Mouse (Mus musculus) stomach, embryonic 14.5 days (tissue): ENCODE results near the gene Dysf. TPM values are rescaled to one million over a fixed set of nuclear protein-coding genes. Genes with fewer than 3 reads are reported as not detected.
"Not testable (repeated sequence)": the region's sequence is repeated elsewhere in the genome, so short reads cannot be mapped to it uniquely, and the experiment has no call there.

ENCODE experiments used
- ATAC-seq: fragments of 200-750 bp; cut with Nextera tagmentation; 2 replicates; pipeline ENCODE4 v1.8.0; 2017; ENCODE audit warnings: low read depth, moderate TSS enrichment; ENCODE audit not compliant: insufficient number of reproducible peaks, insufficient read depth, low FRiP score
- H3K27ac ChIP-seq: fragments of 300-500 bp; sonication (generic); 2 replicates; pipeline ENCODE4 v1.5.1; 2014; ENCODE audit warnings: mild to moderate bottlenecking, low read length, moderate library complexity, mixed read lengths
- H3K27me3 ChIP-seq: fragments of 300-500 bp; sonication (generic); 2 replicates; pipeline ENCODE4 v1.6.1; 2014; ENCODE audit warnings: low read length, control low read depth, mixed read lengths; ENCODE audit not compliant: control insufficient read depth, insufficient read depth
- H3K36me3 ChIP-seq: fragments of 300-500 bp; sonication (generic); 2 replicates; pipeline ENCODE4 v1.6.1; 2014; ENCODE audit warnings: mild to moderate bottlenecking, control low read depth, low read length, moderate library complexity, mixed read lengths; ENCODE audit not compliant: control insufficient read depth, insufficient read depth
- H3K4me1 ChIP-seq: fragments of 300-500 bp; sonication (generic); 2 replicates; pipeline ENCODE4 v1.6.1; 2014; ENCODE audit warnings: low read length, control low read depth, mixed read lengths; ENCODE audit not compliant: control insufficient read depth, insufficient read depth
- H3K4me2 ChIP-seq: fragments of 300-500 bp; sonication (generic); replicated peaks from 2 replicates; pipeline ENCODE4 v1.6.1; 2014; ENCODE audit warnings: low read depth, low read length, control low read depth
- H3K4me3 ChIP-seq: fragments of 300-500 bp; sonication (generic); 2 replicates; pipeline ENCODE4 v1.5.1; 2014; ENCODE audit warnings: low read depth, low read length, control low read depth
- H3K9ac ChIP-seq: fragments of 300-500 bp; sonication (generic); replicated peaks from 2 replicates; pipeline ENCODE4 v1.6.1; 2014; ENCODE audit warnings: low read depth, mild to moderate bottlenecking, control low read depth, low read length, moderate library complexity, mixed read lengths
- H3K9me3 ChIP-seq: fragments of 300-500 bp; sonication (generic); 2 replicates; pipeline ENCODE4 v1.6.1; 2016; ENCODE audit warnings: low read depth, low read length, control low read depth; ENCODE audit not compliant: control insufficient read depth
- WGBS: fragments of 180-500 bp; shearing (Covaris S2); extraction: QIAGEN DNeasy Blood & Tissue Kit; methylation state at CpG from one replicate; pipeline ENCODE4 v1.1.7; 2014; 5-methylcytosine and 5-hydroxymethylcytosine counted together
- polyA plus RNA-seq: library from polyadenylated mRNA; unstranded; fragments of >200 nt; fragmentation: Nextera tagmentation; extraction: Ambion mirVana; gene quantifications from 2 replicates; pipeline ENCODE4 v1.2.1, GENCODE M21; 2014

Dysf gene
- polyA plus RNA-seq, 1 experiment from 2014 or later: 12.4 TPM

GRCm38 (mm10) chr6:84014961-84015683 lies 6.7 kb downstream of the Dysf start:
- H3K36me3 ChIP-seq, H3K9me3 ChIP-seq, H3K27me3 ChIP-seq, H3K9ac ChIP-seq, H3K4me3 ChIP-seq, H3K4me2 ChIP-seq: not testable (repeated sequence)
- 38% methylated on average over 4 of the region's 4 CpGs for WGBS
- Histone ChIP-seq H3K4me1 (peaks cover 12% of the 10 kb centered on the region), H3K27ac (peak overlapping the region; percentile 39; the same call in 1 of the 2 replicates)
- peak; percentile 35; the same call in 1 of the 2 replicates for ATAC-seq

- Histone ChIP-seq H3K9ac (no peak overlapping the region), H3K27ac (no peak overlapping the region), H3K4me1 (peaks cover 3% of the 10 kb centered on the region; the same call in 1 of the 2 replicates), H3K27me3 (no peaks in the 10 kb centered on the region), H3K4me3 (no peak overlapping the region), H3K36me3 (no peaks in the 10 kb centered on the region), H3K4me2 (no peak overlapping the region), H3K9me3 (no peaks in the 10 kb centered on the region)
- no peak for ATAC-seq
- 87% methylated on average over 7 of the region's 7 CpGs for WGBS
Observed at GRCm38 (mm10) chr6:84016851-84017250, 8.5 kb downstream of the Dysf start.

- no peaks in the 10 kb centered on the region for H3K9me3 ChIP-seq
- no peak for ATAC-seq
- 59% methylated on average over 3 of the region's 3 CpGs for WGBS
- H3K4me3 ChIP-seq: no peak overlapping the region
- H3K27ac ChIP-seq: no peak overlapping the region
- H3K36me3 ChIP-seq: no peaks in the 10 kb centered on the region
- H3K4me2 ChIP-seq: no peak overlapping the region
- peaks cover 3% of the 10 kb centered on the region; the same call in 1 of the 2 replicates for H3K4me1 ChIP-seq
- H3K27me3 ChIP-seq: no peaks in the 10 kb centered on the region
- no peak overlapping the region for H3K9ac ChIP-seq
Observed at GRCm38 (mm10) chr6:84017392-84017791, 9.0 kb downstream of the Dysf start.

- WGBS: 5% methylated on average over 28 of the region's 28 CpGs
- Histone ChIP-seq H3K9ac (peak overlapping the region; percentile 30), H3K4me2 (peak overlapping the region; percentile 66), H3K36me3 (no peaks in the 10 kb centered on the region), H3K27me3 (no peaks in the 10 kb centered on the region), H3K4me1 (no peaks in the 10 kb centered on the region; the same call in 1 of the 2 replicates), H3K9me3 (no peaks in the 10 kb centered on the region), H3K27ac (no peak overlapping the region), H3K4me3 (peak overlapping the region; percentile 34)
- peak; percentile 81 for ATAC-seq
Observed at GRCm38 (mm10) chr6:84018906-84019550, 10.6 kb downstream of the Dysf start.

GRCm38 (mm10) chr6:84020002-84020401 lies 11.6 kb downstream of the Dysf start:
- WGBS: 77% methylated on average over 4 of the region's 4 CpGs
- Histone ChIP-seq H3K27ac (no peak overlapping the region), H3K9me3 (no peaks in the 10 kb centered on the region), H3K4me2 (peak overlapping the region; percentile 66; the same call in 1 of the 2 replicates), H3K27me3 (no peaks in the 10 kb centered on the region), H3K9ac (no peak overlapping the region), H3K4me1 (no peaks in the 10 kb centered on the region; the same call in 1 of the 2 replicates), H3K36me3 (no peaks in the 10 kb centered on the region), H3K4me3 (peak overlapping the region; percentile 34; the same call in 1 of the 2 replicates)
- ATAC-seq: no peak

- WGBS: 70% methylated on average over 3 of the region's 3 CpGs
- H3K9ac ChIP-seq: no peak overlapping the region
- H3K4me1 ChIP-seq: no peaks in the 10 kb centered on the region; the same call in 1 of the 2 replicates
Observed at GRCm38 (mm10) chr6:84021990-84022389, 13.6 kb downstream of the Dysf start.

GRCm38 (mm10) chr6:84025636-84026035 lies 17.2 kb downstream of the Dysf start:
- no peak overlapping the region for H3K4me3 ChIP-seq
- ATAC-seq: no peak
- WGBS: 83% methylated on average over 3 of the region's 3 CpGs
- H3K9me3 ChIP-seq: no peaks in the 10 kb centered on the region
- H3K9ac ChIP-seq: no peak overlapping the region
- H3K4me1 ChIP-seq: no peaks in the 10 kb centered on the region
- no peaks in the 10 kb centered on the region for H3K36me3 ChIP-seq
- H3K4me2 ChIP-seq: no peak overlapping the region
- H3K27me3 ChIP-seq: no peaks in the 10 kb centered on the region
- H3K27ac ChIP-seq: no peak overlapping the region

More at GRCm38 (mm10) chr6:84021990-84022389, 13.6 kb downstream of the Dysf start:
- Histone ChIP-seq H3K9me3 (no peaks in the 10 kb centered on the region), H3K4me3 (no peak overlapping the region), H3K27ac (no peak overlapping the region), H3K27me3 (no peaks in the 10 kb centered on the region), H3K36me3 (no peaks in the 10 kb centered on the region), H3K4me2 (no peak overlapping the region)
- no peak for ATAC-seq

- Histone ChIP-seq H3K9ac (no peak overlapping the region), H3K4me2 (no peak overlapping the region), H3K36me3 (no peaks in the 10 kb centered on the region), H3K4me3 (no peak overlapping the region), H3K4me1 (no peaks in the 10 kb centered on the region), H3K27ac (no peak overlapping the region), H3K9me3 (no peaks in the 10 kb centered on the region), H3K27me3 (no peaks in the 10 kb centered on the region)
- ATAC-seq: no peak
Observed at GRCm38 (mm10) chr6:84028791-84029190, 20.4 kb downstream of the Dysf start.
